Mouse (Mus musculus) hindbrain, embryonic 11.5 days (tissue): ENCODE results near the gene Top3a. TPM values are rescaled to one million over a fixed set of nuclear protein-coding genes. Genes with fewer than 3 reads are reported as not detected.

Experiments used
- ATAC-seq: fragments of 200-750 bp; cut with Nextera tagmentation; 2 replicates; pipeline ENCODE4 v1.8.0; 2017; ENCODE audit warnings: mild to moderate bottlenecking, moderate TSS enrichment, moderate library complexity; ENCODE audit not compliant: low FRiP score
- DNase-seq: peaks from one replicate; pipeline ENCODE4 v3.0.0-alpha.2; 2015; ENCODE audit warnings: low spot score
- H3K27ac ChIP-seq: fragments of 300-500 bp; sonication (generic); 2 replicates; pipeline ENCODE4 v1.5.1; 2014; ENCODE audit warnings: mild to moderate bottlenecking, low read depth, low read length
- H3K27me3 ChIP-seq: fragments of 300-500 bp; sonication (generic); 2 replicates; pipeline ENCODE4 v1.6.1; 2014; ENCODE audit warnings: mild to moderate bottlenecking, low read length, moderate library complexity, mixed read lengths; ENCODE audit not compliant: control insufficient read depth, insufficient read depth
- H3K36me3 ChIP-seq: fragments of 300-500 bp; sonication (generic); 2 replicates; pipeline ENCODE4 v1.6.1; 2014; ENCODE audit warnings: mild to moderate bottlenecking, low read length, moderate library complexity, mixed read lengths; ENCODE audit not compliant: control insufficient read depth, insufficient read depth
- H3K4me1 ChIP-seq: fragments of 300-500 bp; sonication (generic); replicated peaks from 2 replicates; pipeline ENCODE4 v1.6.1; 2014; ENCODE audit warnings: low read length, mixed read lengths; ENCODE audit not compliant: control insufficient read depth, insufficient read depth
- H3K4me2 ChIP-seq: fragments of 300-500 bp; sonication (generic); replicated peaks from 2 replicates; pipeline ENCODE4 v1.6.1; 2014; ENCODE audit warnings: mild to moderate bottlenecking, low read depth, low read length
- H3K4me3 ChIP-seq: fragments of 300-500 bp; sonication (generic); 2 replicates; pipeline ENCODE4 v1.5.1; 2014; ENCODE audit warnings: low read depth, low read length
- H3K9ac ChIP-seq: fragments of 300-500 bp; sonication (generic); 2 replicates; pipeline ENCODE4 v1.6.1; 2014; ENCODE audit warnings: low read depth, low read length
- H3K9me3 ChIP-seq: fragments of 300-500 bp; sonication (generic); 2 replicates; pipeline ENCODE4 v1.6.1; 2016; ENCODE audit warnings: low read length; ENCODE audit not compliant: control insufficient read depth
- WGBS: fragments of 180-500 bp; shearing (Covaris S2); extraction: QIAGEN DNeasy Blood & Tissue Kit; methylation state at CpG from one replicate; pipeline ENCODE4 v1.1.7; 2014; 5-methylcytosine and 5-hydroxymethylcytosine counted together
- polyA plus RNA-seq: library from polyadenylated mRNA; unstranded; fragments of >200 nt; fragmentation: Nextera tagmentation; extraction: Ambion mirVana; gene quantifications from 2 replicates; pipeline ENCODE4 v1.2.1, GENCODE M21; 2014

The Top3a gene
- polyA plus RNA-seq, 1 experiment from 2014 or later, result 13.1 TPM

DNA sequence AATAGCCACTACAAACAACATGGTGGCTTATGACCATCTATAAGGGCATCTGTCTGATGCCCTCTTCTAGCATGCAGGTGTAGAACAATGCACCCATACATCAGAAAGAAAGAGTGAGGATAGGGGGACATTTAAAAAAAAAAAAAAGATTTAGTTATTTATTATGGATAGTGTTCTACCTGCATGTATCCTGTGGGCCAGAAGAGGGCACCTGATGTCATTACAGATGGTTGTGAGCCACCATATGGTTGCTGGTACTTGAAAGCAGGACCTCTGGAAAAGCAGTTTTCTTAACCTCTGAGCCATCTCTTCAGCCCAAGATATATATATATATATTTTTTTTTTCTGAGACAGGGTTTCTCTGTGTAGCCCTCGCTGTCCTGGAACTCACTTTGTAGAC is 81.0 kb downstream of the Top3a start:
- no peaks in the 10 kb centered on the region for H3K36me3 ChIP-seq
- 63% methylated on average over 1 of the region's 1 CpGs for WGBS
- no peak overlapping the region for H3K9ac ChIP-seq

More for the DNA sequence above, 81.0 kb downstream of the Top3a start:
- no peaks in the 10 kb centered on the region for H3K9me3 ChIP-seq
- ATAC-seq, result no peak
- H3K4me3 ChIP-seq, result no peak overlapping the region
- no peaks in the 10 kb centered on the region for H3K27me3 ChIP-seq
- H3K27ac ChIP-seq, result no peak overlapping the region
- H3K4me1 ChIP-seq, result peaks cover 4% of the 10 kb centered on the region
- DNase-seq, result no peak
- H3K4me2 ChIP-seq, result no peak overlapping the region

Other genes starting within 250 kb of the Top3a start
- 31.1 and 33.2 TPM in 2 replicates for gene Alkbh5, start 241.0 kb downstream of the Top3a start, polyA plus RNA-seq
- 70.4 and 85.8 TPM in 2 replicates for gene Llgl1, start 77.6 kb downstream of the Top3a start, polyA plus RNA-seq
- 54.5 and 59.7 TPM in 2 replicates for gene Flii, start 50.1 kb downstream of the Top3a start, polyA plus RNA-seq
- gene Mief2, start 49.0 kb downstream of the Top3a start, polyA plus RNA-seq, result 11.8 and 12.0 TPM in 2 replicates
- gene Smcr8, start 159 bp upstream of the Top3a start, polyA plus RNA-seq, result 8.4 and 8.8 TPM in 2 replicates
- gene Shmt1, start 34.4 kb upstream of the Top3a start, polyA plus RNA-seq, result 32.9 and 37.3 TPM in 2 replicates
- 23.5 and 30.5 TPM in 2 replicates for gene Dhrs7b, start 53.3 kb upstream of the Top3a start, polyA plus RNA-seq
- gene Tmem11, start 101.9 kb upstream of the Top3a start, polyA plus RNA-seq, result 62.4 and 64.8 TPM in 2 replicates
- gene Natd1, start 137.4 kb upstream of the Top3a start, polyA plus RNA-seq, result 18.8 and 19.8 TPM in 2 replicates
- 37.6 and 39.8 TPM in 2 replicates for gene Map2k3, start 154.7 kb upstream of the Top3a start, polyA plus RNA-seq
- gene Kcnj12, start 245.2 kb upstream of the Top3a start, polyA plus RNA-seq, result 1.7 and 3.3 TPM in 2 replicates